12 mouse cellular contexts compared by ENCODE assay signal in the genomic region with DNA sequence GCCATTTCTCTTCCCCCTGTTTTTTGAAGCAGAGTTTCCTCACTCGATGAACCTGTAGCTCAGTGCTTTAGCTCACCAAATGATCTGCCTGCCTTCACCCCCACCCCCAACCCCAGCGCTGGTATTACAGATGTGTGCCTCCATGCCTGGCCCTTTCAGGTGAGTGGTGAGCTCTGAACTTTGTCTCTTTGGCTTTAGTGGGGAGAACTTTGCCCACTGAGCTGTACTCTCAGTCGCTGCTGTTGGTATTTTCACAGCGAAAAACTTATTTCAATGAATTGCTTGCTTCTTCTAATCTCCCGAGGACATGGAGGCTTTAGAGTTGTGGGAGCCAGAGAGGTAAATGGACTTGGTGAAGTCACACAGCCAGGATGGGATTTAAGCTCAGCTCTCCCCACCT. TPM values are rescaled to one million over a fixed set of nuclear protein-coding genes. Genes with fewer than 3 reads are reported as not detected.
"Had no signal": no experiment of that assay in that cellular context is flagged by ENCODE, and none has a peak within 500 bp of the region (broad histone marks: within the 10 kb centered on the region; RNA-seq: fewer than 3 reads in every experiment).

No protein-coding gene starts in this region.

- H3K27ac ChIP-seq: hindbrain, postnatal 0 days; kidney, postnatal 0 days; limb, embryonic 15.5 days; liver, embryonic 13.5 days had no signal

- H3K27me3 ChIP-seq: liver, embryonic 13.5 days had no signal

- ATAC-seq: hindbrain, postnatal 0 days had no signal

- H3K9ac ChIP-seq: limb, embryonic 15.5 days; liver, embryonic 13.5 days had no signal

- H3K9me3 ChIP-seq: limb, embryonic 15.5 days; liver, embryonic 13.5 days had no signal

- H3K4me2 ChIP-seq: limb, embryonic 15.5 days; liver, embryonic 13.5 days had no signal

- H3K4me1 ChIP-seq: limb, embryonic 15.5 days; liver, embryonic 13.5 days had no signal

- DNase-seq: layer of hippocampus, adult 9-11 months; layer of hippocampus, postnatal 36 days; liver, embryonic 13.5 days; lung, adult 18-20 months; right cerebral cortex, adult 18-20 months; right cerebral cortex, postnatal 25 days; thymus, postnatal 36 days had no signal

- H3K36me3 ChIP-seq: limb, embryonic 15.5 days; liver, embryonic 13.5 days had no signal

- H3K4me3 ChIP-seq: limb, embryonic 15.5 days; liver, embryonic 13.5 days had no signal

RNA-seq across cellular contexts. Expression of gene Myo18b, which starts 53.5 kb away (rescaled TPM):
- total RNA-seq: hematopoietic stem cell, adult 5-6 weeks; megakaryocyte-erythroid progenitor cell, adult 5-6 weeks had no signal
